Mouse (Mus musculus): ENCODE data around the gene Abhd18. TPM values are rescaled to one million over a fixed set of nuclear protein-coding genes. Genes with fewer than 3 reads are reported as not detected.
"Not testable (repeated sequence)": the region's sequence is repeated elsewhere in the genome, so short reads cannot be mapped to it uniquely, and the experiment has no call there.

Gene Abhd18
- polyA plus RNA-seq, 1 experiment from 2014 or later: 7.0 TPM

DNA sequence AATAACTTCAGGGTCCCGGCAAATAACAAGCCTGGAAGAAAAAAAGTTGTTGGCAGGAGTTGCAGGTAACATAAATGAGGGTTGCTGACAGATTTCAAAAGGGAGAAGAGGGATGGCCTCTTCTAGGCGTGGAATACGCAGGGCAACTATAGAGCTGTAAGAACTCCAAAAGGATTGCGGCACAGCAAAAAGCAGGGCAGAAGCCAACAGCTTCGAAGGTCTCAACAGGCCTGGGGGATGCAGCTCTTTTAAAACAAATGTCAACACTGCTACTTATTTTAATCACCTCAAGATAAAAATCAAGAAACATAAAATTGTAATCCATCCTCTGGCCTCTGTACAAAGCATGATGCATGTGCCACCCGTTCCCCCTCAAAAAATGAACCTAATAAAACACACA lies 1.2 kb upstream of the Abhd18 start:
- not testable (repeated sequence) for H3K9me3 ChIP-seq (ENCODE audit: control insufficient read depth, low read length); ATAC-seq (ENCODE audit: low read depth); H3K27ac ChIP-seq (replicated peaks; ENCODE audit: low read depth, low read length); H3K4me1 ChIP-seq (ENCODE audit: control insufficient read depth, insufficient read depth, low read length); H3K27me3 ChIP-seq (replicated peaks; ENCODE audit: control insufficient read depth, insufficient read depth, low read length); H3K36me3 ChIP-seq (ENCODE audit: control insufficient read depth, insufficient read depth, low read length); DNase-seq (ENCODE audit: low spot score)
- WGBS: 80% methylated on average over 5 of the region's 6 CpGs
- H3K9ac ChIP-seq (ENCODE audit: low read depth, low read length): peak overlapping the region; percentile 67
- peak overlapping the region; percentile 49; the same call in 1 of the 2 replicates for H3K4me3 ChIP-seq (ENCODE audit: low read depth, low read length)
- H3K4me2 ChIP-seq (ENCODE audit: low read depth, low read length): peak overlapping the region; percentile 65

- H3K9ac ChIP-seq (ENCODE audit: low read depth, low read length): peak within 1 kb of the TSS; percentile 67
- DNase-seq (ENCODE audit: low spot score) (peak; percentile 97), ATAC-seq (ENCODE audit: low read depth) (peak; percentile 100)
- H3K9me3 ChIP-seq (ENCODE audit: control insufficient read depth, low read length); H3K4me1 ChIP-seq (ENCODE audit: control insufficient read depth, insufficient read depth, low read length); H3K36me3 ChIP-seq (ENCODE audit: control insufficient read depth, insufficient read depth, low read length); H3K27me3 ChIP-seq (replicated peaks; ENCODE audit: control insufficient read depth, insufficient read depth, low read length): not testable (repeated sequence)
- H3K4me3 ChIP-seq (ENCODE audit: low read depth, low read length): peak within 1 kb of the TSS; percentile 49
- peak within 1 kb of the TSS; percentile 70 for H3K4me2 ChIP-seq (ENCODE audit: low read depth, low read length)
- H3K27ac ChIP-seq (replicated peaks; ENCODE audit: low read depth, low read length): peak within 1 kb of the TSS; percentile 80
- 3% methylated on average over 17 of the region's 39 CpGs for WGBS
Observed at GRCm38 (mm10) chr3:40846473-40846956, 255 bp upstream of the Abhd18 start, which contains the start of gene Mfsd8. Gene Mfsd8, minus strand, starts transcription at chr3:40846886.

DNA sequence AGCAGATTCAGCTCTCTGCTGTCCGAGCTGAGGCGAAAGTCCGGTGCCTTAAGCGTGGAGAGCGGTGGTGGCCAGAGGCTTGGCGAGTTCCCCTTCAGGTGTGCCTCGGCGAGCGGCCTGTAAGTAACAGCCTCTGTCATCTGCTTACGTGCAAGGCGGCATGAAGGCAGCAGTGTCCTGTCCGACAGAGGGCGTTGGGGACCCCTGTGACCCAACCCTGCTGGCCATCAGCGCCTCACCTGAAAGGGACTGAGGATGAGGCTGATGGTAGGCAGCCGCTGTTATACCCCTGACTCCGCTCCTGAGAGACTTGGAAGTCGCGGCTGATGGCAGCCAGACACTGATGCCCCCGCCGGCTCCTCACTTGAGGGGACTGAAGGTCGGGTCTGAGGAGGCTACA lies 248 bp downstream of the Abhd18 start:
- ATAC-seq (ENCODE audit: low read depth) (peak; percentile 54; the same call in 1 of the 2 replicates), DNase-seq (ENCODE audit: low spot score) (peak; percentile 18)
- H3K27me3 ChIP-seq (replicated peaks; ENCODE audit: control insufficient read depth, insufficient read depth, low read length); H3K4me1 ChIP-seq (ENCODE audit: control insufficient read depth, insufficient read depth, low read length); H3K27ac ChIP-seq (replicated peaks; ENCODE audit: low read depth, low read length); H3K9me3 ChIP-seq (ENCODE audit: control insufficient read depth, low read length); H3K36me3 ChIP-seq (ENCODE audit: control insufficient read depth, insufficient read depth, low read length): not testable (repeated sequence)
- WGBS: 2% methylated on average over 7 of the region's 21 CpGs
- peak overlapping the region; percentile 49 for H3K4me3 ChIP-seq (ENCODE audit: low read depth, low read length)
- peak overlapping the region; percentile 58 for H3K9ac ChIP-seq (ENCODE audit: low read depth, low read length)
- H3K4me2 ChIP-seq (ENCODE audit: low read depth, low read length): peak overlapping the region; percentile 70

GRCm38 (mm10) chr3:40847936-40848335 lies 1.2 kb downstream of the Abhd18 start:
- ATAC-seq (ENCODE audit: low read depth); H3K4me1 ChIP-seq (ENCODE audit: control insufficient read depth, insufficient read depth, low read length); H3K27me3 ChIP-seq (replicated peaks; ENCODE audit: control insufficient read depth, insufficient read depth, low read length); H3K4me3 ChIP-seq (ENCODE audit: low read depth, low read length); H3K9ac ChIP-seq (ENCODE audit: low read depth, low read length); H3K9me3 ChIP-seq (ENCODE audit: control insufficient read depth, low read length); H3K4me2 ChIP-seq (ENCODE audit: low read depth, low read length); H3K36me3 ChIP-seq (ENCODE audit: control insufficient read depth, insufficient read depth, low read length); DNase-seq (ENCODE audit: low spot score); H3K27ac ChIP-seq (replicated peaks; ENCODE audit: low read depth, low read length): not testable (repeated sequence)
- WGBS: 94% methylated on average over 2 of the region's 2 CpGs

DNA sequence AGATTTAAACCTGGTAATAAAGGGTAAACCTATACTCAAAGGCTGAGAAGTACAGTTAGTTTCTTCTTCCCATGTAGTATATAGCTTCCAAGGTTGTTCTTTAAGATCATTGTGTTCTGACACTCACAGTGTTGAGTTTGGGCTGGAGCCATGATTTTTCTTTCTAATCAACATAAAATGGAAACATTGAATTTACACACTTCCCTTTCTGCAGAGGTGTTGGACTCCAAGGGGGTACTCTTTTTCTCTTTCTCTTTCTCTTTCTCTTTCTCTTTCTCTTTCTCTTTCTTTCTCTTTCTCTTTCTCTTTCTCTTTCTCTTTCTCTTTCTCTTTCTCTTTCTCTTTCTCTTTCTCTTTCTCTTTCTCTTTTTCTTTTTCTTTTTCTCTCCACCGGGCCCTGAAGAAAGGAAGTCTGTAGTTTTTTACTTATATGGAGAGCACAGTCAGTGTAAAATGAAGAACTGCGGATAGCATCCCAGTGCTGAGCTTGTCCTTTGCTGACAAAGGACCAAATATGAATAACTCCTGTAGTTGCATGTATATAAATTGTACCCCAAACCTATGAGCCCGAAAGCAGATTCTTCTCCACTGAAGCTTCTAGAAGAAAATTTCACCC lies 6.5 kb downstream of the Abhd18 start:
- H3K27me3 ChIP-seq (replicated peaks; ENCODE audit: control insufficient read depth, insufficient read depth, low read length): not testable (repeated sequence)

GRCm38 (mm10) chr3:40893816-40894258 lies 47.1 kb downstream of the Abhd18 start:
- not testable (repeated sequence) for H3K36me3 ChIP-seq (ENCODE audit: control insufficient read depth, insufficient read depth, low read length); H3K27me3 ChIP-seq (replicated peaks; ENCODE audit: control insufficient read depth, insufficient read depth, low read length); H3K9me3 ChIP-seq (ENCODE audit: control insufficient read depth, low read length); H3K4me1 ChIP-seq (ENCODE audit: control insufficient read depth, insufficient read depth, low read length)
- peak overlapping the region; percentile 66 for H3K9ac ChIP-seq (ENCODE audit: low read depth, low read length)
- H3K4me2 ChIP-seq (ENCODE audit: low read depth, low read length): peak overlapping the region; percentile 73
- ATAC-seq (ENCODE audit: low read depth) (peak; percentile 100), DNase-seq (ENCODE audit: low spot score) (peak; percentile 98)
- H3K4me3 ChIP-seq (ENCODE audit: low read depth, low read length): peak overlapping the region; percentile 53
- WGBS: 0% methylated on average over 18 of the region's 38 CpGs
- H3K27ac ChIP-seq (replicated peaks; ENCODE audit: low read depth, low read length): peak overlapping the region; percentile 52

More for the DNA sequence above, 6.5 kb downstream of the Abhd18 start:
- not testable (repeated sequence) for H3K4me1 ChIP-seq (ENCODE audit: control insufficient read depth, insufficient read depth, low read length); H3K36me3 ChIP-seq (ENCODE audit: control insufficient read depth, insufficient read depth, low read length); H3K27ac ChIP-seq (replicated peaks; ENCODE audit: low read depth, low read length); ATAC-seq (ENCODE audit: low read depth); H3K9me3 ChIP-seq (ENCODE audit: control insufficient read depth, low read length); H3K4me3 ChIP-seq (ENCODE audit: low read depth, low read length); H3K4me2 ChIP-seq (ENCODE audit: low read depth, low read length); H3K9ac ChIP-seq (ENCODE audit: low read depth, low read length); DNase-seq (ENCODE audit: low spot score)
- WGBS: 92% methylated on average over 3 of the region's 3 CpGs

- Histone ChIP-seq H3K9ac (ENCODE audit: low read depth, low read length) (peak overlapping the region; percentile 67), H3K4me3 (ENCODE audit: low read depth, low read length) (peak overlapping the region; percentile 53), H3K4me2 (ENCODE audit: low read depth, low read length) (peak overlapping the region; percentile 73)
- ATAC-seq (ENCODE audit: low read depth); H3K4me1 ChIP-seq (ENCODE audit: control insufficient read depth, insufficient read depth, low read length); H3K27ac ChIP-seq (replicated peaks; ENCODE audit: low read depth, low read length); H3K9me3 ChIP-seq (ENCODE audit: control insufficient read depth, low read length); H3K27me3 ChIP-seq (replicated peaks; ENCODE audit: control insufficient read depth, insufficient read depth, low read length); H3K36me3 ChIP-seq (ENCODE audit: control insufficient read depth, insufficient read depth, low read length): not testable (repeated sequence)
- DNase-seq (ENCODE audit: low spot score): peak; percentile 20
- under 1% methylated on average over 13 of the region's 24 CpGs for WGBS
Observed at GRCm38 (mm10) chr3:40894336-40894735, 47.6 kb downstream of the Abhd18 start.

DNA sequence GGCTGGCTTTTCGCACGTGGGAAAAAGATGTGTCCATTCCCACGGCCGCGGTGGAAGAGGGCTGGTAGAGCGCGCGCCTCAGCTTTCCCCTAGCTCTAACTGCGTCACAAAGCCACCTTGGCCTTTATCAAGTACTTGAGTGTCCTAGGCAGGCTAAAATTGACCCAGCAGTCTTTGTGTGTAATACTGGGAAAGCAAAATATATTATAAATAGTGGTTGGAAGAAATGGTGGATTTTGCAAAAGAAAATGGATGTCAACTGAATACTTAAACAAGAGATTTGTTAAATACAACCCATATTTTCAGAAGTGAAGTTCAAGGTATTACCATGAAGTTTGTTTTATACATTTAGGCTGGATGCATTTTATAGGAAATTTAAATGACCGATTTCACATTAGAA lies 55.7 kb downstream of the Abhd18 start, which contains the start of gene 1700034I23Rik:
Gene 1700034I23Rik (minus strand): TSS at position 101 of the 400 bp plus-strand sequence.
- H3K4me1 ChIP-seq (ENCODE audit: control insufficient read depth, insufficient read depth, low read length); ATAC-seq (ENCODE audit: low read depth); H3K9me3 ChIP-seq (ENCODE audit: control insufficient read depth, low read length); DNase-seq (ENCODE audit: low spot score); H3K9ac ChIP-seq (ENCODE audit: low read depth, low read length); H3K27me3 ChIP-seq (replicated peaks; ENCODE audit: control insufficient read depth, insufficient read depth, low read length); H3K4me3 ChIP-seq (ENCODE audit: low read depth, low read length); H3K27ac ChIP-seq (replicated peaks; ENCODE audit: low read depth, low read length); H3K4me2 ChIP-seq (ENCODE audit: low read depth, low read length); H3K36me3 ChIP-seq (ENCODE audit: control insufficient read depth, insufficient read depth, low read length): not testable (repeated sequence)
- 98% methylated on average over 5 of the region's 10 CpGs for WGBS

- no peaks in the 10 kb centered on the region for H3K4me1 ChIP-seq (ENCODE audit: control insufficient read depth, insufficient read depth, low read length)
- no peak for ATAC-seq (ENCODE audit: low read depth)
Observed at GRCm38 (mm10) chr3:40938189-40938588, 91.4 kb downstream of the Abhd18 start.

More at GRCm38 (mm10) chr3:40938189-40938588, 91.4 kb downstream of the Abhd18 start:
- WGBS: 86% methylated on average over 5 of the region's 5 CpGs
- no peak overlapping the region for H3K4me3 ChIP-seq (ENCODE audit: low read depth, low read length)
- no peaks in the 10 kb centered on the region for H3K27me3 ChIP-seq (replicated peaks; ENCODE audit: control insufficient read depth, insufficient read depth, low read length)
- no peaks in the 10 kb centered on the region for H3K9me3 ChIP-seq (ENCODE audit: control insufficient read depth, low read length)
- peaks cover 16% of the 10 kb centered on the region for H3K36me3 ChIP-seq (ENCODE audit: control insufficient read depth, insufficient read depth, low read length)
- no peak overlapping the region for H3K9ac ChIP-seq (ENCODE audit: low read depth, low read length)
- no peak for DNase-seq (ENCODE audit: low spot score)
- no peak overlapping the region for H3K4me2 ChIP-seq (ENCODE audit: low read depth, low read length)
- H3K27ac ChIP-seq (replicated peaks; ENCODE audit: low read depth, low read length): no peak overlapping the region

Measured in embryonic facial prominence, embryonic 14.5 days (tissue).